In the genomic region with DNA sequence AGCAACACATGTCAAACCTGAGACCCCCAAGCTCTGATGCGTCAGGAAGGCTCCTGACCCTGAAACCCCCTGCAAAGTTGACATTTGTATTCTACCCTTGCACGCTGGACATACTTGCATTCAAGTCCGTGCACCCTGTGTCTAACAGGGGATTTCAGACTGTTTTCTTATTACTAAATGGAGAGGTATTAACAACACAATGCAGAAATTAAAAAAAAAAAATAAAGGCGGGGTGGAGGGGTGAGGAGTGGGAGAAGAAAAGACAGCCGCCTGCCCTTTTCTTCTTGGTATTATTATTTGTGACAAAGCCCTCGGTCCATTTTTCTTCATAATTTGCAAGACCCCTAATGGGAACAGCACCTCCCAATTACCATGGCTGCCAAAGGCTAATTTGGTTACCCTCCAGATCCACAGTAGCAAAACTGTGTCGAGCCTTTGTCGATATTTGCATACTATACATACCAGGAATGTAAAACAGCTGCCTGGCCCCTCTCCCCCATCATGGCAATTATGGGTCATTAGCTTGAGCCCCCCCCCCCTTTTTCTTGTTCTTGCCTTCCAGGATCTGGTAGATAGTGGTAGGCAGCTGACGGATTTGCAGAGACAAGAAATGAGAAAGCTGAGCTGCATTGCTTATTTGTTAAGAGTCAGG, we compare ENCODE assay signal across 20 mouse cellular contexts.
DNase-seq lines count a peak whose midpoint lies in the region; ATAC-seq and TF ChIP-seq lines count a peak whose summit lies in the region.
"Had no signal": no experiment of that assay in that cellular context is flagged by ENCODE, and none has a peak within 500 bp of the region (broad histone marks: within the 10 kb centered on the region; RNA-seq: fewer than 3 reads in every experiment).

No protein-coding gene starts in this region.

- peak; percentile 38 for DNase-seq in hindbrain, embryonic 11.5 days (ENCODE audit: low spot score)
- no peak for DNase-seq in hindbrain, postnatal 0 days (ENCODE audit: low spot score)
- no peak for DNase-seq in neural tube, embryonic 10.5 days (ENCODE audit: extremely low spot score, low spot score)
- no peak for DNase-seq in ovary, adult 18-20 months (ENCODE audit: low spot score)
- no peak for DNase-seq in c-Kit-positive CD71-positive TER-119-positive erythroid progenitor cells, embryonic 14.5 days (ENCODE audit: low spot score)
- DNase-seq: adrenal gland, adult 8-10 months; cerebellum, adult 11 months; cerebellum, postnatal 10 days; heart, postnatal 14 days; kidney, postnatal 36 days; layer of hippocampus, adult 9-11 months; liver, postnatal 0 days; lung, postnatal 14 days; thymus, postnatal 14 days had no signal

- H3K27ac ChIP-seq in hindbrain, embryonic 11.5 days (ENCODE audit: low read depth, low read length) = no peak overlapping the region; the same call in 1 of the 2 replicates
- H3K27ac ChIP-seq in hindbrain, postnatal 0 days = no peak overlapping the region
- peak overlapping the region; percentile 61 for H3K27ac ChIP-seq in neural tube, embryonic 13.5 days (replicated peaks)
- H3K27ac ChIP-seq in hindbrain, embryonic 12.5 days = peak overlapping the region; percentile 23; the same call in 1 of the 2 replicates
- H3K27ac ChIP-seq: embryonic facial prominence, embryonic 15.5 days; intestine, embryonic 15.5 days; limb, embryonic 10.5 days had no signal

- 36% methylated on average over 9 of the region's 9 CpGs for WGBS in hindbrain, embryonic 11.5 days
- WGBS in hindbrain, postnatal 0 days = 20% methylated on average over 9 of the region's 9 CpGs
- WGBS in neural tube, embryonic 13.5 days = 34% methylated on average over 9 of the region's 9 CpGs
- 33% methylated on average over 9 of the region's 9 CpGs for whole genome bisulfite sequencing in hindbrain, embryonic 12.5 days

- no peak for TF ChIP-seq CTCF in hindbrain, postnatal 0 days (IDR thresholded peaks at IDR 0.05; ENCODE audit: low read depth)

- no peaks in the 10 kb centered on the region for H3K36me3 ChIP-seq in hindbrain, embryonic 11.5 days (ENCODE audit: control insufficient read depth, insufficient read depth, low read length)
- H3K36me3 ChIP-seq in hindbrain, postnatal 0 days (ENCODE audit: insufficient read depth, low read length) = no peaks in the 10 kb centered on the region
- no peaks in the 10 kb centered on the region for H3K36me3 ChIP-seq in neural tube, embryonic 13.5 days
- no peaks in the 10 kb centered on the region for H3K36me3 ChIP-seq in hindbrain, embryonic 12.5 days
- H3K36me3 ChIP-seq: embryonic facial prominence, embryonic 15.5 days; intestine, embryonic 15.5 days; limb, embryonic 10.5 days had no signal

- H3K9ac ChIP-seq in hindbrain, embryonic 11.5 days (ENCODE audit: low read depth, low read length) = no peak overlapping the region
- H3K9ac ChIP-seq in hindbrain, postnatal 0 days (replicated peaks; ENCODE audit: low read length) = no peak overlapping the region
- no peak overlapping the region for H3K9ac ChIP-seq in neural tube, embryonic 13.5 days
- no peak overlapping the region for H3K9ac ChIP-seq in hindbrain, embryonic 12.5 days
- H3K9ac ChIP-seq: embryonic facial prominence, embryonic 15.5 days; intestine, embryonic 15.5 days; liver, postnatal 0 days had no signal

- ATAC-seq in hindbrain, embryonic 11.5 days (ENCODE audit: low FRiP score) = peak; percentile 82
- ATAC-seq in hindbrain, postnatal 0 days = no peak
- no peak for ATAC-seq in neural tube, embryonic 13.5 days (ENCODE audit: low read depth)
- peak; percentile 83 for ATAC-seq in hindbrain, embryonic 12.5 days (ENCODE audit: low FRiP score)
- ATAC-seq: intestine, embryonic 15.5 days; liver, postnatal 0 days had no signal

- no peak overlapping the region for H3K4me2 ChIP-seq in hindbrain, embryonic 11.5 days (replicated peaks; ENCODE audit: low read depth, low read length)
- H3K4me2 ChIP-seq in hindbrain, postnatal 0 days (ENCODE audit: low read depth, low read length) = no peak overlapping the region
- H3K4me2 ChIP-seq in neural tube, embryonic 13.5 days = no peak overlapping the region
- no peak overlapping the region for H3K4me2 ChIP-seq in hindbrain, embryonic 12.5 days (replicated peaks)
- H3K4me2 ChIP-seq: embryonic facial prominence, embryonic 15.5 days; heart, embryonic 11.5 days; intestine, embryonic 15.5 days had no signal

- H3K9me3 ChIP-seq in hindbrain, embryonic 11.5 days (ENCODE audit: control insufficient read depth, low read length) = no peaks in the 10 kb centered on the region
- H3K9me3 ChIP-seq in hindbrain, postnatal 0 days (ENCODE audit: low read length) = no peaks in the 10 kb centered on the region
- no peaks in the 10 kb centered on the region for H3K9me3 ChIP-seq in neural tube, embryonic 13.5 days
- no peaks in the 10 kb centered on the region for H3K9me3 ChIP-seq in hindbrain, embryonic 12.5 days (replicated peaks)
- H3K9me3 ChIP-seq: embryonic facial prominence, embryonic 15.5 days; intestine, embryonic 15.5 days; limb, embryonic 10.5 days had no signal

- peaks cover 10% of the 10 kb centered on the region for H3K27me3 ChIP-seq in hindbrain, embryonic 11.5 days (ENCODE audit: control insufficient read depth, insufficient read depth, low read length)
- H3K27me3 ChIP-seq in hindbrain, postnatal 0 days (ENCODE audit: insufficient read depth, low read length) = no peaks in the 10 kb centered on the region; the same call in 1 of the 2 replicates
- no peaks in the 10 kb centered on the region; the same call in 1 of the 2 replicates for H3K27me3 ChIP-seq in neural tube, embryonic 13.5 days
- H3K27me3 ChIP-seq in hindbrain, embryonic 12.5 days = peaks cover 41% of the 10 kb centered on the region
- H3K27me3 ChIP-seq: intestine, embryonic 15.5 days had no signal

- H3K4me3 ChIP-seq in hindbrain, embryonic 11.5 days (ENCODE audit: low read depth, low read length) = no peak overlapping the region
- no peak overlapping the region for H3K4me3 ChIP-seq in hindbrain, postnatal 0 days (ENCODE audit: low read length)
- H3K4me3 ChIP-seq in neural tube, embryonic 13.5 days = no peak overlapping the region
- no peak overlapping the region for H3K4me3 ChIP-seq in hindbrain, embryonic 12.5 days
- H3K4me3 ChIP-seq: embryonic facial prominence, embryonic 15.5 days; intestine, embryonic 15.5 days; limb, embryonic 10.5 days had no signal

- H3K4me1 ChIP-seq in hindbrain, embryonic 11.5 days (replicated peaks; ENCODE audit: control insufficient read depth, insufficient read depth, low read length) = 0 out of 2 replicates have a peak, but pooled peaks cover 2% of the 10 kb centered on the region
- H3K4me1 ChIP-seq in hindbrain, postnatal 0 days (ENCODE audit: insufficient read depth, low read length) = no peaks in the 10 kb centered on the region
- H3K4me1 ChIP-seq in neural tube, embryonic 13.5 days (replicated peaks) = peaks cover 23% of the 10 kb centered on the region
- H3K4me1 ChIP-seq in hindbrain, embryonic 12.5 days = peaks cover 21% of the 10 kb centered on the region
- H3K4me1 ChIP-seq: embryonic facial prominence, embryonic 15.5 days; intestine, embryonic 15.5 days had no signal

Comparison
In these comparisons a context has a peak if more than half of its experiments do, and no peak if none do; other contexts are left out.
1. ATAC-seq: peak in hindbrain, embryonic 11.5 days (single experiment) and hindbrain, embryonic 12.5 days (single experiment); none in hindbrain, postnatal 0 days (single experiment) and neural tube, embryonic 13.5 days (single experiment).
2. H3K27ac ChIP-seq: peak in neural tube, embryonic 13.5 days (single experiment) and hindbrain, embryonic 12.5 days (single experiment); none in hindbrain, embryonic 11.5 days (single experiment) and hindbrain, postnatal 0 days (single experiment).